Mouse (Mus musculus): ENCODE measurements around the gene Lum. TPM values are rescaled to one million over a fixed set of nuclear protein-coding genes. Genes with fewer than 3 reads are reported as not detected.

Lum gene
- 48.1 and 104 TPM in 2 replicates for polyA plus RNA-seq (2012; rRNA removed)

DNA sequence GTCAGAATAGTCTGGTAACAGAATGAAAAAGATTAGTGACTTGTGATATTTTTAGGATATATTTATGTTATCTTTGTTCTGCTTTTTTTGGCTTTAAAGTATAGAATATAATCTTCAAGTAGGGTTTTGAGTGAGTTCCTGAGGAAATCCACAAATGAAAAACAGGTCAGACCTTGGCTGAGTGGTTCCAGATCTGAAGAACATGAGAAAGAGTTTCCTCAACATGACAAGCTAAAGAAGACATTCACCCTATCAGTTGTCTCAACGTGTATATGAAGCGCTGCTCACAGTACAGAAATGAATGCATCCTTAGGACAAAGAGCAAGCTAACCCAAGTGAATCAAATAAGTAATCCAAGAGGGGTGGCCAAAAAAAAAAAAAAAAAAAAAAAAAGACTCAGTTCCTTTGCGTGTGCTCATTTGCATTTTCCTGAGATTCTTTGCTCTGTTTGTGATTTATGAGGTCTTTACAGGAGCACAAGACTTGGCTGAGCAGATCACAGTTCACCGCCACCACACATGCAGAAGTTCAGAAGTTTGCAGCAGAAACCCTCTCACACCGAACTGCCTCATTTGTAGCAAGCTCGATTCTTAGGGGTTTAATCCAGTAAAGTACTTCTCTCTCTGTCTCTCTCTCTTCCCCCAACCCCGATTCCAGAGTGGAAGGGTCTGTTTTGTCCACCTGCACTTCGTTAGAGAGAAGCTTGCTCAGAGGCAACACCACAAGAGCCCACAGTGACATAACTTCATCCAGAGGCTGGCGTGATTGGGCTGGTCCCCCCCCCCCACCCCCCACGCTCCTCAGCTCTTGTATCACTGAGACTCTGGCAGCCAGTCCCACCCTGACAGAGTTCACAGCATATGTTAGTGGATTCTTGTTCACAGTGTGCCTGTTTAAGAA lies at the start of gene Lum:
TSS of gene Lum (plus strand) at position 172 of the 900 bp plus-strand sequence.

GRCm38 (mm10) chr10:97606579-97606978 lies 41.7 kb downstream of the Lum start, which contains the start of gene Kera:
TSS of gene Kera (plus strand) at chr10:97606879.

Other genes with a start within 250 kb of the Lum start
- gene Dcn, start 85.5 kb upstream of the Lum start, polyA plus RNA-seq (2012; rRNA removed) = 85.3 and 155 TPM in 2 replicates
- 0.81 and 3.7 TPM in 2 replicates for gene Kera, start 41.8 kb downstream of the Lum start, polyA plus RNA-seq (2012; rRNA removed)
- gene Epyc, start 78.9 kb downstream of the Lum start, polyA plus RNA-seq (2012; rRNA removed) = 1.7 and 17.0 TPM in 2 replicates
- not detected in 2 replicates for gene Ccer1, start 127.9 kb downstream of the Lum start, polyA plus RNA-seq (2012; rRNA removed)
- gene C030005K15Rik, start 161.6 kb downstream of the Lum start, polyA plus RNA-seq (2012; rRNA removed) = not detected in 2 replicates

Measured in central nervous system, embryonic 14 days (tissue).